Mouse (Mus musculus) cerebellum, postnatal 36 days (tissue): ENCODE measurements around the gene Vmn2r103.

Experiments
- DNase-seq, 2 experiments: peaks; one replicate each; pipeline ENCODE4 v3.0.0; 2021 to 2022; ENCODE audit warnings: mixed read lengths in 2 of 2

Gene Vmn2r103

GRCm38 (mm10) chr17:19773063-19773462 is at the start of gene Vmn2r103:
TSS of gene Vmn2r103 (plus strand) at chr17:19773363.
- no peak for DNase-seq

GRCm38 (mm10) chr17:19778994-19779393 is 5.8 kb downstream of the Vmn2r103 start:
- DNase-seq, result no peak

DNA sequence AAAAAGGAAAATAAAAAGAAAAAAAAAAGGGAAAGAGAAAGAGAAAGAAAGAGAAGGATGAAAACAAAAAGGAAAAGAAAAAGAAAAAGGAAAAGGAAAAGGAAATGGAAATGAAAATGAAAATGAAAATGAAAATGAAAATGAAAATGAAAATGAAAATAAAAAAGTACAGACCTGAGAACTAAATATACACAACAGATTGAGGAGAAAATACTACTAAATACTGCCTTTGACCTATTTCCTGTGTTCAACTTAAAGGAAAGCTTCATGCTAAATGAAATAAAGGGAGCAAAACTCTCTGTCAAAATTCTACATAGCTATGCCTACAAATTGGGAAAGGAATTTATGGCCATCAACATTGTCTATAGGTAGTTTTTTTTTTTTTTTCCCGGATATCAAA is 16.1 kb downstream of the Vmn2r103 start:
- no peak for DNase-seq
